Mouse (Mus musculus) yolk sac, embryonic 10.5 days (tissue): ENCODE data around the gene Sema6c.
"Not testable (repeated sequence)": the region's sequence is repeated elsewhere in the genome, so short reads cannot be mapped to it uniquely, and the experiment has no call there.

ENCODE experiments used
- DNase-seq: peaks from one replicate; pipeline ENCODE4 v3.0.0-alpha.2; 2017; ENCODE audit warnings: low spot score

Gene Sema6c

DNA sequence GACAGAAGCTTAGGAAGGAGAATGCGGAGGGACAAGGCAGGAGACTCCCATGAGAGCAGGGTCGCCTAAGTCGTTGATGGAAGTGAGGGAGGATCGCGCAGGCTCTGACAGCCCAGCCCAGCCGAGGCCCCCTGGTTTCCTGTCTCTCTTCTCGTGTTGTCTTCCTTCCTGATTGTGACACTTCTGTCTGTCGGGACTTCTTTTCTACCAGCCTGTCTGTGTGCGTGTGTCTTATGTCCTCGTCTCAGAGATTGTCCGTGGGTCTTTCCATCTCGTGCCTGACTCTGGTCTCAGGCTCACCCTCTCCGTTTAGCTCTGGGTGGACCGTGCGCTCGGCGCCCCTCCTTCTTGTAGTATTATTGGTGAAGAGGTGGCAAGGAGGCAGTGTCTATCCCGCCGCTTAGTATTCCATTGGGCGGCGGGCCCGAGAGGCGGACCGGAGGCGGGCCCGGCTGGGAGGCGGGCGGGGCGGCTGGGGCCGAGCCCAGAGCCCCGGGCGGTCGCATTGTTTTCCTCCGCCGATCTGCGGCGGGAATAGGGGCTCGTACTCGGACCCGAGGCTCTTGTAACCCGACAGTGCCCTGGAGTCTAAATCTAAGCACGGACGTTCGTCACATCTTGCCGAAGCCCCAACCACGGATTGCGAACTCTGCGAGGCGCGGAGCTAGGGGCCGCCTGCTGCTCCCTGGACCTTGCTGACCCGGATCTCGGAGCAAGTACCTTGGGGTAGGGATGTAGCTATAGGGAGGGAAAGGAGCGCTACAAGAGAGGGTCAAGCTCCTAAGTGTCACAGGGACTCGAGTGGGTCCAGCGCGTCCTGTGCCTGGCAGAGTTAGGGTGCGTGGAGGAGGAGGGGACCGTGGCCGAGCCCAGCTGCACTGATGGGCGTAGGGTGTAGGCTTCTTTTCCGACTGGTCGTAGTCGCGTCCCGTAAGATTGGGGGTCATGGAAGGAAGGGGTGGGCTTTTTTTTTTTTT lies at the start of gene Sema6c:
Gene Sema6c, plus strand, starts transcription at position 471 of the 977 bp plus-strand sequence.
- DNase-seq: peak; percentile 90

GRCm38 (mm10) chr3:95110911-95111726 lies 49.1 kb upstream of the Sema6c start, which contains the start of gene Vps72:
Gene Vps72 (plus strand): TSS chr3:95111022.
- DNase-seq: peak; percentile 93

- DNase-seq: no peak
These were observed 47.5 kb upstream of the Sema6c start for GRCm38 (mm10) chr3:95112760-95113159.

GRCm38 (mm10) chr3:95117751-95118150 lies 42.5 kb upstream of the Sema6c start:
- DNase-seq: no peak

DNA sequence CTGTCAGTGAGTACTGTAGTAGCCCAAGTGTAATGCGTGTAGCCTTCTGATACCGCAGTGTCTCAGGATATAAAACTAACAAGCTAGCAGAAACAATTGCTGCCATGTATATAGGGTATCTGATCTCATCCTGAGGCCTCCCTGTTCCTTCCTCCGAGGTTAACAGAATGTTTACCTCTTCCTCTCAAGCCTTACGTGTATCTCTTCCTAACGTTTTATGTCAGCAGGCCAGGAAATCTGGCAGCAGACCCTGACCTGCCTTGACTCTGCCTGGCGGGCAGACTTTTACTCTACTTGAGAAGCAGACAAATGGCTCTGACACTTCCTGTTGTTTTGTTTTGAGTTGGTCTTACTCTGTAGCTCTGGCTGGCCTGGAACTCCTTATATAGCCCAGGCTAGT lies 38.7 kb upstream of the Sema6c start:
- DNase-seq: no peak

- no peak for DNase-seq
These were observed 36.0 kb upstream of the Sema6c start, which contains the start of gene Tmod4 for GRCm38 (mm10) chr3:95124246-95124645. Gene Tmod4 (plus strand): TSS chr3:95124476.

DNA sequence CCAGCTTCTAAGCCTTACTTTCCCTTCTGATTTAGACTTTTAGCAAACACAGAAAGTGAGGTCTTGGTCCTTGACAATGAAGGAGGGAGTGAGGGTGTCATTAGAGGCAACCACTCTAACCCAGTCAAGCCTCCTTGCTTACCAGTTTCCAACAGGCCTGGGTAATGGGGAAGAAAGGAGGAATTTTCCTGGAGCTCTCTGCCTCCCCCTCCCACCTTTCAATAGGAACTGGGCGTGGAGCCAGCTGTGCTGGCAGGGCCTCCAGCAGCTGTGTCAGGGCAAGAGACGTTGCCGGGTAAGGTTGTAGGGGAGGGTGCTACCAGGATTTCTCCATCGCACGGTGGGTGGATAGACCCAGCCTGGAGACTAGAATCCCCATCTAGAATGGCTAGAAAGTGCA lies 35.3 kb upstream of the Sema6c start:
- no peak for DNase-seq

DNA sequence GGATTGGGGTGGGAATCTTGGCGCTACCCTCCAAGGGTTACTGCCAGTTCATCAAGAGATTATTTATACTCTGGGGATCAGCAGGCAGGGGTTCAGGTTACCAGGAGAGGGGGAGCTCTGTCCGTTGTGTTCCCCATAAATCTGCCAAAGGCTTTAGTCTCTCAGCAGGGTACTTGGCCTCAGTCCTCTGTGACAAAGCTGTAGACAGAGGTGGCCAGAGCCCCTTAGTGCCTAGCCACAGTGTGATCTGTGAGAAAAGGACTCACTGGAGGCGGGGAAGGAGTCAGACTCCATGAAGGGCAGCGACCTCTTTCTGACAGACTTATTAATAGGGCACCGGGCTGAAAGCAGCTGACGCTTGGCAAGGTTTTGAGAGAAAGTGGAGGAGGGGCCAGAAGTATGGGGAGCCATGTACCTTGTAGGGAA lies 31.0 kb upstream of the Sema6c start:
- DNase-seq: no peak

DNA sequence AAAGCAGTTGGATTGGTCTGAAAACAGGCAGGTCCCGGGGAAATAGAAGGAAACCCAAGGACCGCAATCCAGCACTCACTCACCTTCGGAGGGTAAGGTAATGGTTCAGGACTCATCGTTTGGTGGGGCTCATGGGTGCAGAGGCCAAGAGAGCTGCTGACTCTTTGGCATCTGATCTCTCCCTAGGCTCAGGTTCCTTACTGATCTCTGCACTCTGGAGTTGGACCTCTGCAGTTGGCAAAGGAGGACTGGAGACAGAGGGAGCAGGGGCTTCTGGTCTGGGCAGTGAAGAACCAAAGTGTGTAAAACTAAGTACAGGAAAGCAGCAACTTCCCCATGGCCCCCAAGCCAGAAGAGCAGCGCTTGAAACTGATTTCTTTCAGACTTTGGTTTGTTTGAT lies 30.2 kb upstream of the Sema6c start:
- DNase-seq: no peak

DNA sequence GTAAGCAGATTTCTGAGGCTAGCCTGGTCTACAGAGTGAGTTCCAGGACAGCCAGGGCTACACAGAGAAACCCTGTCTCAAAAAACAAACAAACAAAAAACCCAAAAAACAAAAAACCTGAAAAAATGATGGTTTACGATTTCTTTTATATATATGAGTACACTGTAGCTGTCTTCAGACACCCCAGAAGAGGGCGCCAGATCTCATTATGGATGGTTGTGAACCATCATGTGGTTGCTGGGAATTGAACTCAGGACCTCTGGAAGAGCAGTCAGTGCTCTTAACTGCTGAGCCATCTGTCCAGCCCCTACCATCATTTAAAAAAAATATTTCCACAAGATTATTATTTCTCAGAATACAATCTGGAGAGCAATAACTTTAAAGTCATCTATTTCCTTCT lies 27.9 kb upstream of the Sema6c start:
- DNase-seq: not testable (repeated sequence)

GRCm38 (mm10) chr3:95133176-95133575 lies 27.1 kb upstream of the Sema6c start:
- DNase-seq: no peak

GRCm38 (mm10) chr3:95133680-95134101 lies 26.6 kb upstream of the Sema6c start, which contains the start of the genes Scnm1 and Lysmd1:
Gene Scnm1 (minus strand): TSS chr3:95134011.
Gene Lysmd1 (plus strand): TSS chr3:95134088.
- peak; percentile 91 for DNase-seq

GRCm38 (mm10) chr3:95134133-95134532 lies 26.1 kb upstream of the Sema6c start:
- DNase-seq: not testable (repeated sequence)

DNA sequence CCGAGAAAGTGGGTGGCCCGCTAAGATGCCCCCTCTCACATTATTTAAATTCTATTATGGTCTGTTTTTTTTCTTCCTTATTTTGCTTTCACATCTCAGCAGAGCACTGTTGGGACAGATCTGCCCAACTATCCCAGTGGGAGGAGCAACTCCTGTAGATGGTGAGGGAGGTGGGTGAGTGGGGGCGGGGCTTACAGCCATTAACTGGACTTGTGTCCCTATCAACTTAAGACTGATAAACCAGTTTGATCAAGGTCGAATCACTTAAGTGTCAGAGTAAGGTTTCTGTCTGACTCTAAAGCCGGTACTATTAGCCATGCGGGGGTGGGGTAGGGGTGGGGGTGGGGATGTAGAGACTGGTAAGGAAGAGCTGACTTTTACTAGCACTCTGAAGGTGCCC lies 25.2 kb upstream of the Sema6c start:
- peak; percentile 40 for DNase-seq

GRCm38 (mm10) chr3:95135433-95136052 lies 24.7 kb upstream of the Sema6c start:
- no peak for DNase-seq

- no peak for DNase-seq
These were observed 23.9 kb upstream of the Sema6c start for GRCm38 (mm10) chr3:95136336-95136735.

DNA sequence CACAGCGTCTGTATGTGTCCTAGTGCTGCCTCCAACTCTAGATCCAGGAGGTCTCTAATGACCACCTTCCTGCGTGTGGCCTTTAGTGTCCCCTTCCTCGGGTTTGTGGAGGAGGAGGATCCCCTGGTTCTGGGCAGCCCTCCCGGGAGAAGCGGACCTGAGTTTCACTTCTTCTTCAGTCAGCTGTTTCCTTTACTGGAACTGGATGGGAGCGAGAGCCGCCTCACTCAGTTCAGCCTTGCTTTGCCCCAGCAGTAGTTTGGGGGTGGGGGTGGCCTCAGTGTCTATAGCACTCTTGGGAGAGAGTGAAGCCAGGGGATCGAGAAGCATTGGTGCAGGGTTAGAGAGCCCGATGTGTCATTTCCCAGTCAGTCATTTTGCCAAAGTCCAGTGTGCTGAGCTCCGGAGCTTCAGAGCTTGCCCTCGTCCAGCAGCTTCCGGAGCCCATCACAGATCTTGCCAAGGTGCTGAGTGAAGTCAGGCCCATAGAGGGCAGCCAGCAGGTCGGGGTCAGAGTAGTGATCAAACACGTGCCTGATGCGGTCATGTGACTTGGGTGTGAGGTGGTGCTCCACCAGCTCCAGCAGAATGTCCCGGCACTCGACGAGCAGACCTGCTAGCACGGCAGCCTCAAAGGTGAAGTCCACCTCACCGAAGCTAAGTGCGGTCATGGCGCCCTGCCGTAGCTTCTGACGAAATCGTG lies 20.5 kb upstream of the Sema6c start:
- DNase-seq: peak; percentile 66

- no peak for DNase-seq
These were observed 20.0 kb upstream of the Sema6c start for GRCm38 (mm10) chr3:95140289-95140595.

DNA sequence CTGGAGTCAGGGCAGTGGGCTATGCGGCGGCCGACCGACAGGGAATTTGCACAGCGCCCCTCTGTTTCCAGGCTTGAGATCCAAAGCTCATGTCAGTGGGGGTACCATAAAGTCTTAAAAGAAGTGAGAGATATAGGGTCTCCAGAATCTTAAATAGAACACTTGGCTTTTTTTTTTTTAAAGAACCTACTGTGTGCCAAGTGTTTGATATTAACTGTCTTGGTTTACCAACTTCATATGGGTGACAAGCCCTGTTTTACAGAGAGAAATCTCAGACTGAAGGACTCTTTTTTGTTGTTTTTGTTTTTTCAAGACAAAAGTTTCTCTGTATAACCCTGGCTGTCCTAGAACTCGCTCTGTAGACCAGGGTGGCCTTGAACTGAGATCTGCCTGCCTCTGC lies 19.5 kb upstream of the Sema6c start:
- DNase-seq: no peak

GRCm38 (mm10) chr3:95141474-95141873 lies 18.8 kb upstream of the Sema6c start:
- no peak for DNase-seq

GRCm38 (mm10) chr3:95141952-95142616 lies 18.2 kb upstream of the Sema6c start, which contains the start of gene Tnfaip8l2:
Gene Tnfaip8l2 (minus strand): TSS chr3:95142360.
- DNase-seq: no peak
